Mouse (Mus musculus) liver, embryonic 11.5 days (tissue): ENCODE measurements around the gene Nlk. TPM values are rescaled to one million over a fixed set of nuclear protein-coding genes. Genes with fewer than 3 reads are reported as not detected.
"Not testable (repeated sequence)": the region's sequence is repeated elsewhere in the genome, so short reads cannot be mapped to it uniquely, and the experiment has no call there.

Experiments
- ATAC-seq: fragments of 200-750 bp; cut with Nextera tagmentation; replicated peaks from 2 replicates; pipeline ENCODE4 v1.8.0; 2017; ENCODE audit warnings: moderate number of reproducible peaks, mild to moderate bottlenecking, moderate TSS enrichment, moderate library complexity; ENCODE audit not compliant: low FRiP score
- DNase-seq: peaks from one replicate; pipeline ENCODE4 v3.0.0-alpha.2; 2017; ENCODE audit warnings: low spot score
- H3K27ac ChIP-seq: fragments of 300-500 bp; sonication (generic); 2 replicates; pipeline ENCODE4 v1.5.1; 2014; ENCODE audit warnings: mild to moderate bottlenecking, low read depth, low read length, control low read depth
- H3K27me3 ChIP-seq: fragments of 300-500 bp; sonication (generic); replicated peaks from 2 replicates; pipeline ENCODE4 v1.6.1; 2014; ENCODE audit warnings: low read length, mixed read lengths; ENCODE audit not compliant: control insufficient read depth, insufficient read depth
- H3K36me3 ChIP-seq: fragments of 300-500 bp; sonication (generic); 2 replicates; pipeline ENCODE4 v1.6.1; 2014; ENCODE audit warnings: mild to moderate bottlenecking, low read length, moderate library complexity, mixed read lengths; ENCODE audit not compliant: control insufficient read depth, insufficient read depth
- H3K4me1 ChIP-seq: fragments of 300-500 bp; sonication (generic); replicated peaks from 2 replicates; pipeline ENCODE4 v1.6.1; 2014; ENCODE audit warnings: low read length, mixed read lengths; ENCODE audit not compliant: control insufficient read depth, insufficient read depth
- H3K4me2 ChIP-seq: fragments of 300-500 bp; sonication (generic); 2 replicates; pipeline ENCODE4 v1.6.1; 2014; ENCODE audit warnings: mild to moderate bottlenecking, control low read depth, moderate library complexity
- H3K4me3 ChIP-seq: fragments of 300-500 bp; sonication (generic); 2 replicates; pipeline ENCODE4 v1.5.1; 2014; ENCODE audit warnings: low read depth, low read length, control low read depth
- H3K9ac ChIP-seq: fragments of 300-500 bp; sonication (generic); 2 replicates; pipeline ENCODE4 v1.6.1; 2014; ENCODE audit warnings: low read depth, low read length, control low read depth
- H3K9me3 ChIP-seq: fragments of 300-500 bp; sonication (generic); 2 replicates; pipeline ENCODE4 v1.6.1; 2016; ENCODE audit warnings: low read length, inconsistent platforms, mixed read lengths; ENCODE audit not compliant: control insufficient read depth
- WGBS: fragments of 180-500 bp; shearing (Covaris S2); extraction: QIAGEN DNeasy Blood & Tissue Kit; methylation state at CpG from one replicate; pipeline ENCODE4 v1.1.7; 2014; 5-methylcytosine and 5-hydroxymethylcytosine counted together
- polyA plus RNA-seq: library from polyadenylated mRNA; unstranded; fragments of >200 nt; fragmentation: Nextera tagmentation; extraction: Ambion mirVana; gene quantifications from 2 replicates; pipeline ENCODE4 v1.2.1, GENCODE M21; 2014

Nlk gene
- polyA plus RNA-seq, 1 experiment from 2014 or later = 17.2 TPM

DNA sequence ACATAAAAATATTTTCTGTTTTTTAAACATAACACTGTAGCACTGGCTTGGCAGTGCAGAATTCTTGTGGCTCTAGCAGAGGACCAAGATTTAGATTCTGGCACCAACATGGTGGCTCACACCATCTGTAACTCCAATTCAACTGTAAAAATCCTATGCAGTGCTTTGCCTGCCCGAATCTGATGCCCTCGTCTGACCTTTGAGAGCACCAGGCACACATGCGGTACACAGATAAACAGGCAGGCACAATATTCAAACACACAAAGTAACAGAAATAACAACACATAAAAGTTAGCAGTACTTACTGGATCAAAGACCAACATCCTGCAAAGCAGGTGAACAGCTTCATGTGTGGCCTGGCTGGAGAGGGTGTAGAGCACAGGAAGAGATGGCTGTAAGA, 122.6 kb downstream of the Nlk start:
- no peak for ATAC-seq

DNA sequence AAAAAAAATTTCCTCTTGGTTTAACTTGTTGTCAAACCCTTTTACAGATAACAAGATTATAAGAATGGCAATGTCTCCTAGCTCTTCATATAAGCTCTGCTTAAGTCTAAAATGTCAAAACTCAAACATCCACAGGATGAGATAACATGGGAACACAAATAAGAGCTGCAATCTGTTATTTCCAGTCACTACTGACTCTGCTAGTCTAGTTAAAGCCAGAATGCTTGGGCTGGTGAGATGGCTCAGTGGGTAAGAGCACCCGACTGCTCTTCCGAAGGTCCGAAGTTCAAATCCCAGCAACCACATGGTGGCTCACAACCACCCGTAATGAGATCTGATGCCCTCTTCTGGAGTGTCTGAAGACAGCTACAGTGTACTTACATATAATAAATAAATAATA, 123.1 kb downstream of the Nlk start:
- WGBS = 93% methylated on average over 3 of the region's 4 CpGs

More for the DNA sequence above, 122.6 kb downstream of the Nlk start:
- DNase-seq = no peak
- Histone ChIP-seq H3K9me3 (no peaks in the 10 kb centered on the region), H3K4me1 (peaks cover 3% of the 10 kb centered on the region; the same call in 1 of the 2 replicates), H3K9ac (no peak overlapping the region), H3K36me3 (peaks cover 16% of the 10 kb centered on the region; the same call in 1 of the 2 replicates), H3K4me2 (no peak overlapping the region), H3K27ac (no peak overlapping the region), H3K4me3 (no peak overlapping the region), H3K27me3 (no peaks in the 10 kb centered on the region)
- WGBS = 79% methylated on average over 3 of the region's 3 CpGs

GRCm38 (mm10) chr11:78571854-78572253, 125.3 kb downstream of the Nlk start:
- no peak overlapping the region for H3K9ac ChIP-seq
- no peak overlapping the region for H3K4me3 ChIP-seq
- DNase-seq (no peak), ATAC-seq (no peak)
- H3K4me2 ChIP-seq = no peak overlapping the region
- H3K36me3 ChIP-seq = peaks cover 17% of the 10 kb centered on the region; the same call in 1 of the 2 replicates
- no peaks in the 10 kb centered on the region for H3K27me3 ChIP-seq
- no peak overlapping the region for H3K27ac ChIP-seq
- 75% methylated on average over 6 of the region's 6 CpGs for WGBS
- peaks cover 5% of the 10 kb centered on the region for H3K4me1 ChIP-seq
- H3K9me3 ChIP-seq = no peaks in the 10 kb centered on the region

More for the DNA sequence above, 123.1 kb downstream of the Nlk start:
- not testable (repeated sequence) for H3K27me3 ChIP-seq, H3K9ac ChIP-seq, DNase-seq, H3K27ac ChIP-seq, H3K4me3 ChIP-seq, H3K9me3 ChIP-seq, H3K4me2 ChIP-seq, H3K4me1 ChIP-seq, ATAC-seq
- H3K36me3 ChIP-seq = peaks cover 16% of the 10 kb centered on the region; the same call in 1 of the 2 replicates

DNA sequence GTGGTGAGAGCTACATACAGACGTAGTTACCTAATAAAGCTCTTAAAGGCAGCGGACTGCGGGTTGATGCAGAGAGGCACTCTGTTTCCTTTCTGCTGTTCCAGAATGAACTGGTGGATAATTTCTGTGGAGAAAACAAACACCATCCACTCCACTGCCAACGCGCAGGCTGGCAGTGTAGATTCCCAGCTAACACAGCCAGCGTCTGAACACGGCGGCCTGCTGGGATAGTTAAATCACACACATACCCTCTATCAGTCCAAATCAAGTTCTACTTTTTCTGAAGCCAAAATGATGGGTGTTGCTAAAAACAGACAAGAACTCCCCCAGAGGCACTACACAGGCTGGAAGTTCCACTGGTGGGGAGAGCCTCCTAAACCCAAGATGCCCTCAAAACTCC, 125.7 kb downstream of the Nlk start:
- Histone ChIP-seq H3K9me3 (no peaks in the 10 kb centered on the region), H3K4me2 (no peak overlapping the region), H3K9ac (no peak overlapping the region), H3K4me1 (peaks cover 9% of the 10 kb centered on the region), H3K36me3 (peaks cover 17% of the 10 kb centered on the region; the same call in 1 of the 2 replicates), H3K27me3 (no peaks in the 10 kb centered on the region), H3K4me3 (no peak overlapping the region), H3K27ac (no peak overlapping the region)
- ATAC-seq (no peak), DNase-seq (no peak)
- 94% methylated on average over 8 of the region's 8 CpGs for WGBS

- peaks cover 17% of the 10 kb centered on the region; the same call in 1 of the 2 replicates for H3K36me3 ChIP-seq
- H3K4me2 ChIP-seq = no peak overlapping the region
- peak overlapping the region; percentile 58 for H3K27ac ChIP-seq
- no peak overlapping the region for H3K4me3 ChIP-seq
- H3K27me3 ChIP-seq = no peaks in the 10 kb centered on the region
- H3K9me3 ChIP-seq = no peaks in the 10 kb centered on the region
- 49% methylated on average over 3 of the region's 3 CpGs for WGBS
- no peak overlapping the region for H3K9ac ChIP-seq
- DNase-seq (no peak), ATAC-seq (no peak)
- H3K4me1 ChIP-seq = peaks cover 10% of the 10 kb centered on the region
These were observed 127.4 kb downstream of the Nlk start for GRCm38 (mm10) chr11:78569806-78570205.

DNA sequence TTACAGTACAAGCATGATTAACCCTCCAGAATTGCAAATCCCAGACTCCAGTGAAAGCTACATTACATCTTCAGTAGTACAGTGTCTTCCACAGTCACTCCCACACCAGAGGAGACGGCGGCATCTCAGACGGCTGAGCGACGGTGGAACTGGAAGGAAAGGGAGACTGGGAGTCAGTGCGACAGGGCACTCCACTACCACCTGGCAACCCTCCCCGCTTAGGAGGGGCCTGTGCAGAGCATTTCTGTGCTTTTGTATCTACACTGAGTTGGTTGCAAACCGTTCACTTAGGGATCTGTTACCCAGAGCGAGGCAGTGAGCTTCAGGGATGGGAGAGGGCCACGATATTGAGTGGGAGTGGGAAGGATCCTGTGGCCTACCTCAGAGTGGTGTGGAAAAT, 128.3 kb downstream of the Nlk start:
- Histone ChIP-seq H3K27me3 (no peaks in the 10 kb centered on the region), H3K9ac (no peak overlapping the region), H3K4me1 (peaks cover 7% of the 10 kb centered on the region), H3K4me3 (no peak overlapping the region), H3K9me3 (no peaks in the 10 kb centered on the region), H3K36me3 (peaks cover 15% of the 10 kb centered on the region; the same call in 1 of the 2 replicates), H3K27ac (no peak overlapping the region), H3K4me2 (no peak overlapping the region)
- DNase-seq (no peak), ATAC-seq (no peak)
- WGBS = 91% methylated on average over 10 of the region's 10 CpGs

DNA sequence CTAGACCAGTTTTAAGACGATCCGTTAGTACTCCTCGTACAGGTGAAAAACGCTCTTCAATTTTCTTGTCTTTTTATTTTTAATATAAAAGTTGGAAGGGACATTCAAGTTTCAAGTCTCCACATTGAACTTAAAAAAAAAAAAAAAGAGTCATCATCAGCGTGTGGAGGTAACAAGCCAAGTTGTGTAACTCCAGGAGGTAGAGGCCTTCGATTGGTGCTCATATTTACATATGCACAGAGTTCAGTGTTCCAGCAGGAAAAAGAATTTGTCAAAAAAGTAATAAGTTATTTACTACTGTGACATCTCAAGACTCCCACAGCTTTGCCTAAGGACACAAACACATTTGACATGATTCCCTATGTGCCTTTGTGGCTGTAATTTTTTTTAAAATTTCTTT, 129.6 kb downstream of the Nlk start:
- no peak for DNase-seq
- H3K9ac ChIP-seq = no peak overlapping the region
- no peak for ATAC-seq
- H3K27me3 ChIP-seq = no peaks in the 10 kb centered on the region
- peaks cover 11% of the 10 kb centered on the region; the same call in 1 of the 2 replicates for H3K36me3 ChIP-seq
- 89% methylated on average over 6 of the region's 6 CpGs for WGBS
- H3K4me1 ChIP-seq = peaks cover 7% of the 10 kb centered on the region
- no peak overlapping the region for H3K4me3 ChIP-seq
- no peaks in the 10 kb centered on the region for H3K9me3 ChIP-seq
- no peak overlapping the region for H3K27ac ChIP-seq
- no peak overlapping the region for H3K4me2 ChIP-seq

DNA sequence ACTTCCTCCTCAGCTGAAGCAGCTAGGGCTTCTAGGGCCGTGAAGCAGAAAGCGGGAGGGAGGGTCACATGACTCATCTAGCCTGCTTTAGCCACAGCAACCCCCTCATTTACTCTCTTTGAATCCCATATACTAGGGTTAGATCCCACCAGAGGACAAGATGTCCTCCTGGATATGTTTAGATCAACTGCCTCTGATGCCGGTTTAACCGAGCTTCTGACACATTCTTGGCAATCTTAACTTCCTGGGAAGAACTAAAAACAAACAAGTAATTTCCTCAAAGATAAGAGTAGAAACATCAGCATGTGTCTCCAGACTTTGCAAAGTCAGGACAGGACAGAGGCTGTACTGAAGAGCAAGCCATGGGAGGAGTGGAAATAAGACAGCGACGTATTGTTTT, 130.4 kb downstream of the Nlk start:
- H3K27ac ChIP-seq = peak overlapping the region; percentile 25
- H3K9me3 ChIP-seq = no peaks in the 10 kb centered on the region
- no peaks in the 10 kb centered on the region for H3K27me3 ChIP-seq
- H3K4me2 ChIP-seq = no peak overlapping the region; the same call in 1 of the 2 replicates
- DNase-seq (no peak), ATAC-seq (no peak)
- peaks cover 7% of the 10 kb centered on the region; the same call in 1 of the 2 replicates for H3K36me3 ChIP-seq
- 34% methylated on average over 6 of the region's 6 CpGs for WGBS
- H3K9ac ChIP-seq = no peak overlapping the region
- H3K4me1 ChIP-seq = peaks cover 7% of the 10 kb centered on the region
- no peak overlapping the region for H3K4me3 ChIP-seq

DNA sequence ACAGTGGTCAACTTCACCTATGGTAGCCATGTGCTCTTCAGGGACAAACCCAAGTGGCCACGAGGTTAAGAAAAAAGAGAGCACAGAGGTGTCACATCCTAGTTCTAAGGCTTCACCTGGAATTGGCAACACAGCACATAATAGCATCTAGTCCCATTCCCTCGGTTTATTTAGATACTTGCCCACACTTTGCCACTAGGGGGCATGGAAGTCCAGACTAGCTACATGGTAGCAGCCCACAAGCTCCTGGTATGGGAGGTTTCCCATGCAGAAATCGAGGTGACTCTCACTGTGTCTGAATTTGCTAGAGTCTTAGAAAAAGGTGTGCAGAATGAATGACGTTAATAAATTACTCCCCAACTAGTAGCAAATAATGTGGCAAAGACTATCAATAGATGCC, 136.7 kb downstream of the Nlk start:
- Histone ChIP-seq H3K4me1 (peaks cover 5% of the 10 kb centered on the region), H3K4me2 (no peak overlapping the region), H3K9ac (no peak overlapping the region), H3K9me3 (no peaks in the 10 kb centered on the region), H3K27ac (no peak overlapping the region), H3K36me3 (no peaks in the 10 kb centered on the region), H3K27me3 (no peaks in the 10 kb centered on the region), H3K4me3 (no peak overlapping the region)
- WGBS = 16% methylated on average over 4 of the region's 4 CpGs
- peak; percentile 47 for DNase-seq
- no peak for ATAC-seq
